Mouse (Mus musculus): ENCODE measurements around the gene Il22ra1. TPM values are rescaled to one million over a fixed set of nuclear protein-coding genes. Genes with fewer than 3 reads are reported as not detected.

Gene Il22ra1
- polyA plus RNA-seq, 1 experiment from 2014 or later = not detected

- Histone ChIP-seq H3K4me1 (ENCODE audit: control insufficient read depth, insufficient read depth, low read length) (no peaks in the 10 kb centered on the region), H3K9me3 (replicated peaks; ENCODE audit: control insufficient read depth, low read length, poor library complexity, severe bottlenecking) (no peaks in the 10 kb centered on the region), H3K9ac (ENCODE audit: low read depth, low read length) (no peak overlapping the region), H3K27me3 (ENCODE audit: control insufficient read depth, insufficient read depth, low read depth, low read length) (peaks cover 4% of the 10 kb centered on the region; the same call in 1 of the 2 replicates), H3K4me2 (ENCODE audit: low read length) (no peak overlapping the region), H3K27ac (ENCODE audit: low read length) (no peak overlapping the region), H3K36me3 (ENCODE audit: control insufficient read depth, insufficient read depth, low read length) (no peaks in the 10 kb centered on the region), H3K4me3 (ENCODE audit: low read depth, low read length) (no peak overlapping the region)
- ATAC-seq = no peak
- 85% methylated on average over 4 of the region's 4 CpGs for WGBS
Observed at GRCm38 (mm10) chr4:135692916-135693315, 35.1 kb upstream of the Il22ra1 start.

DNA sequence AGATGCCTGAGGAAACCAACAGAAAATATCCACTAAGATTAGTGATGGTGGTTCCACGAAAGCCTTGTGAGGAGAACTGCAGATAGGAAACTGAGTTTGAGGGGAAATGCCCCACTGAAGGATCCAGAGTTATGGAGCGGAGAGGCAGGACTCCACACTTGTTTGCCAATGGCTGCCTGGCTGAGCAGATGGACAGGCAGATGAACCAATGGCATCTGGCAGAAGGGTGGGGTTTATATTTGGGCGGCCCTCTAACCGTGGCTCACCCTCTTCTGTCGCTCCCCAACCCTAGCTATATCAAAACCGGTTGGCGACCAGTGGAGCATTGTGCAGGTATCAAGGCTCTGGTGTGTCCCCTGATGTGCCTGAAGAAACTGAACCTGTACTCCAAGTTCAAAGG, 29.5 kb upstream of the Il22ra1 start:
- Histone ChIP-seq H3K27me3 (ENCODE audit: control insufficient read depth, insufficient read depth, low read depth, low read length) (no peaks in the 10 kb centered on the region), H3K4me3 (ENCODE audit: low read depth, low read length) (peak overlapping the region; percentile 16), H3K4me2 (ENCODE audit: low read length) (peak overlapping the region; percentile 6; the same call in 1 of the 2 replicates), H3K27ac (ENCODE audit: low read length) (no peak overlapping the region), H3K9ac (ENCODE audit: low read depth, low read length) (no peak overlapping the region), H3K9me3 (replicated peaks; ENCODE audit: control insufficient read depth, low read length, poor library complexity, severe bottlenecking) (no peaks in the 10 kb centered on the region), H3K36me3 (ENCODE audit: control insufficient read depth, insufficient read depth, low read length) (no peaks in the 10 kb centered on the region), H3K4me1 (ENCODE audit: control insufficient read depth, insufficient read depth, low read length) (no peaks in the 10 kb centered on the region)
- 85% methylated on average over 7 of the region's 7 CpGs for WGBS
- ATAC-seq = no peak

DNA sequence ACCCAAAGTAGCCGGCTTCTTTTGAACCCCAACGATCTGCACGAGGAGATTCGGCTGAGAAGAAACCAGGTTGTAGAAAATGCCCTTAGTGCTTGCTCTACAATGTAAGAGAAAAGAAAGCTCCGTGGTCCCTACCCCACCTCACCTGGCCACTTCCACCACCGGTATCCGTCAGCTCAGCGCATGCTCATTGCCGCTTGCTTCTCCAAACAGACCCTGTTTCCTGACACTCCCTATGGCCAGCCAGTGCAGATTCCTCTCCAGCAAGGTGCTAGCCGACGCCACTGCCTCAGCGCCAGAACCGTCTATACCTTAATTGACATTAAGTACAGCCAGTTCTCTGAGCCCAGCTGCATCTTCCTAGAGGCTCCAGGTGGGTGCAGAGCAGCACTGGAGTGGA, 24.5 kb upstream of the Il22ra1 start:
- no peaks in the 10 kb centered on the region for H3K27me3 ChIP-seq (ENCODE audit: control insufficient read depth, insufficient read depth, low read depth, low read length)
- H3K4me3 ChIP-seq (ENCODE audit: low read depth, low read length) = no peak overlapping the region
- no peak overlapping the region for H3K4me2 ChIP-seq (ENCODE audit: low read length)
- H3K27ac ChIP-seq (ENCODE audit: low read length) = no peak overlapping the region
- H3K9ac ChIP-seq (ENCODE audit: low read depth, low read length) = no peak overlapping the region
- no peak for ATAC-seq
- WGBS = 81% methylated on average over 13 of the region's 13 CpGs
- H3K4me1 ChIP-seq (ENCODE audit: control insufficient read depth, insufficient read depth, low read length) = no peaks in the 10 kb centered on the region
- H3K9me3 ChIP-seq (replicated peaks; ENCODE audit: control insufficient read depth, low read length, poor library complexity, severe bottlenecking) = no peaks in the 10 kb centered on the region
- H3K36me3 ChIP-seq (ENCODE audit: control insufficient read depth, insufficient read depth, low read length) = no peaks in the 10 kb centered on the region

GRCm38 (mm10) chr4:135704016-135704415, 24.0 kb upstream of the Il22ra1 start:
- 42% methylated on average over 6 of the region's 6 CpGs for WGBS
- no peaks in the 10 kb centered on the region for H3K4me1 ChIP-seq (ENCODE audit: control insufficient read depth, insufficient read depth, low read length)

GRCm38 (mm10) chr4:135706045-135706444, 21.9 kb upstream of the Il22ra1 start:
- no peak for ATAC-seq
- Histone ChIP-seq H3K27me3 (ENCODE audit: control insufficient read depth, insufficient read depth, low read depth, low read length) (no peaks in the 10 kb centered on the region), H3K9me3 (replicated peaks; ENCODE audit: control insufficient read depth, low read length, poor library complexity, severe bottlenecking) (no peaks in the 10 kb centered on the region), H3K4me1 (ENCODE audit: control insufficient read depth, insufficient read depth, low read length) (no peaks in the 10 kb centered on the region), H3K27ac (ENCODE audit: low read length) (no peak overlapping the region), H3K9ac (ENCODE audit: low read depth, low read length) (no peak overlapping the region), H3K4me3 (ENCODE audit: low read depth, low read length) (no peak overlapping the region), H3K36me3 (ENCODE audit: control insufficient read depth, insufficient read depth, low read length) (no peaks in the 10 kb centered on the region), H3K4me2 (ENCODE audit: low read length) (no peak overlapping the region)
- 91% methylated on average over 6 of the region's 6 CpGs for WGBS

More at GRCm38 (mm10) chr4:135704016-135704415, 24.0 kb upstream of the Il22ra1 start:
- Histone ChIP-seq H3K9me3 (replicated peaks; ENCODE audit: control insufficient read depth, low read length, poor library complexity, severe bottlenecking) (no peaks in the 10 kb centered on the region), H3K27me3 (ENCODE audit: control insufficient read depth, insufficient read depth, low read depth, low read length) (no peaks in the 10 kb centered on the region), H3K4me2 (ENCODE audit: low read length) (no peak overlapping the region), H3K4me3 (ENCODE audit: low read depth, low read length) (no peak overlapping the region), H3K36me3 (ENCODE audit: control insufficient read depth, insufficient read depth, low read length) (no peaks in the 10 kb centered on the region), H3K9ac (ENCODE audit: low read depth, low read length) (no peak overlapping the region), H3K27ac (ENCODE audit: low read length) (no peak overlapping the region)
- no peak for ATAC-seq

DNA sequence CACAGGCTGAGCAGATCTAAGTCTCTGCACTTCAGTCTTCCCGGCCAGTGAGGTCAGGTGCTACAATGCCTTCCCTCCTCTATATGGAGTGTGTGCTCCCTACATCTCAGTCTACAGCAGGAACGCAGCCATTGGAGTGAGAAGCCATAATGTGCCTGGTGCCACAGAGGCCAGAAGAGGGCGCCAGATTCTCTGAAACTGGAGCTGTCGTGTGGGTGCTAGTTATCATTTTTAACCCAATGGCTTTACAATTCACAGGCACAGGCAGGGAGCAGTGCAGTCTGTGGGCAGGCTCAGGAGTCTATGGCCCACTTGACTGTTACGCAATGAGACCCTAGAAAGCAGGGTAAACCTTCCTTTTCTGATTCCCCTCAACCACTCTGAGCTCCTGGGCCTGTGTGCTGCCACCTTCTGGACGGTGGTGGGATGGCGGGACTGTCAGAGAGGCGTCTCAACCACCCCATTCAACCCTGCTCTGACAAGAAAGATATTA, 18.9 kb upstream of the Il22ra1 start:
- Histone ChIP-seq H3K4me2 (ENCODE audit: low read length) (peak overlapping the region; percentile 39), H3K4me1 (ENCODE audit: control insufficient read depth, insufficient read depth, low read length) (no peaks in the 10 kb centered on the region), H3K9me3 (replicated peaks; ENCODE audit: control insufficient read depth, low read length, poor library complexity, severe bottlenecking) (no peaks in the 10 kb centered on the region), H3K36me3 (ENCODE audit: control insufficient read depth, insufficient read depth, low read length) (no peaks in the 10 kb centered on the region), H3K9ac (ENCODE audit: low read depth, low read length) (no peak overlapping the region), H3K27ac (ENCODE audit: low read length) (no peak overlapping the region), H3K4me3 (ENCODE audit: low read depth, low read length) (no peak overlapping the region), H3K27me3 (ENCODE audit: control insufficient read depth, insufficient read depth, low read depth, low read length) (no peaks in the 10 kb centered on the region)
- 9% methylated on average over 8 of the region's 8 CpGs for WGBS
- no peak for ATAC-seq

DNA sequence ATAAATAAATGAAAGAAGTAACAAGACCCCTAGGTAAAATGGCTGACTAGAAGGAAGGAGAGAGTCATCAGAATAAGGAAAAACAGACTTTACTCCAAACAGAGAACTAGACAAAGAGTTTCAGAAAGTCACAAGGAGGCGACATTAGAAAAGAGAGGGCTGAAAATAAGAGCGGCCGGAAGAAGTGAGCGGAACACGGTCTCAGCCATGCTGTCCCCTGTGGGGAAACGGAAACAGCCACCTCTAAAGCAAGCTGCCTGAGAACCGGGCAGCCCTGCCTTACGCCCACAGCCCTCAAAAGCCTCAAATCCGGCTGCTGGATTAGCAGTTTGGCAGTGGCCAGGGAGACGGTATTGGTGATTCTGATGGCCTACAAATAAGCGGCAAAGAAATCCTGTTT, 18.4 kb upstream of the Il22ra1 start:
- WGBS = 71% methylated on average over 11 of the region's 11 CpGs

GRCm38 (mm10) chr4:135710392-135710791, 17.6 kb upstream of the Il22ra1 start:
- Histone ChIP-seq H3K27ac (ENCODE audit: low read length) (no peak overlapping the region), H3K4me3 (ENCODE audit: low read depth, low read length) (no peak overlapping the region), H3K9ac (ENCODE audit: low read depth, low read length) (no peak overlapping the region), H3K4me2 (ENCODE audit: low read length) (no peak overlapping the region), H3K27me3 (ENCODE audit: control insufficient read depth, insufficient read depth, low read depth, low read length) (no peaks in the 10 kb centered on the region), H3K4me1 (ENCODE audit: control insufficient read depth, insufficient read depth, low read length) (no peaks in the 10 kb centered on the region), H3K9me3 (replicated peaks; ENCODE audit: control insufficient read depth, low read length, poor library complexity, severe bottlenecking) (no peaks in the 10 kb centered on the region), H3K36me3 (ENCODE audit: control insufficient read depth, insufficient read depth, low read length) (no peaks in the 10 kb centered on the region)
- 83% methylated on average over 3 of the region's 3 CpGs for WGBS
- ATAC-seq = no peak

More for the DNA sequence above, 18.4 kb upstream of the Il22ra1 start:
- ATAC-seq = no peak
- Histone ChIP-seq H3K27ac (ENCODE audit: low read length) (no peak overlapping the region), H3K36me3 (ENCODE audit: control insufficient read depth, insufficient read depth, low read length) (no peaks in the 10 kb centered on the region), H3K9ac (ENCODE audit: low read depth, low read length) (no peak overlapping the region), H3K4me3 (ENCODE audit: low read depth, low read length) (no peak overlapping the region), H3K4me1 (ENCODE audit: control insufficient read depth, insufficient read depth, low read length) (no peaks in the 10 kb centered on the region), H3K9me3 (replicated peaks; ENCODE audit: control insufficient read depth, low read length, poor library complexity, severe bottlenecking) (no peaks in the 10 kb centered on the region), H3K27me3 (ENCODE audit: control insufficient read depth, insufficient read depth, low read depth, low read length) (no peaks in the 10 kb centered on the region), H3K4me2 (ENCODE audit: low read length) (no peak overlapping the region)

GRCm38 (mm10) chr4:135714776-135715175, 13.2 kb upstream of the Il22ra1 start:
- 85% methylated on average over 8 of the region's 8 CpGs for WGBS
- H3K4me3 ChIP-seq (ENCODE audit: low read depth, low read length) = no peak overlapping the region

More at GRCm38 (mm10) chr4:135714776-135715175, 13.2 kb upstream of the Il22ra1 start:
- H3K4me2 ChIP-seq (ENCODE audit: low read length) = no peak overlapping the region
- H3K27me3 ChIP-seq (ENCODE audit: control insufficient read depth, insufficient read depth, low read depth, low read length) = no peaks in the 10 kb centered on the region
- H3K9ac ChIP-seq (ENCODE audit: low read depth, low read length) = no peak overlapping the region
- no peaks in the 10 kb centered on the region for H3K4me1 ChIP-seq (ENCODE audit: control insufficient read depth, insufficient read depth, low read length)
- no peaks in the 10 kb centered on the region for H3K9me3 ChIP-seq (replicated peaks; ENCODE audit: control insufficient read depth, low read length, poor library complexity, severe bottlenecking)
- H3K36me3 ChIP-seq (ENCODE audit: control insufficient read depth, insufficient read depth, low read length) = no peaks in the 10 kb centered on the region
- no peak overlapping the region for H3K27ac ChIP-seq (ENCODE audit: low read length)
- ATAC-seq = no peak
